Mouse (Mus musculus): ENCODE data around the gene Cdc42bpg.

- TF ChIP-seq CTCF (IDR thresholded peaks at IDR 0.05; ENCODE audit: low read depth, low read length) (no peak), EP300 (IDR thresholded peaks at IDR 0.05; ENCODE audit: insufficient read depth, low read depth, low read length) (no peak), POLR2A (IDR thresholded peaks at IDR 0.05; ENCODE audit: insufficient read depth, low read length) (no peak)
Observed at GRCm38 (mm10) chr19:6261379-6261778, 44.9 kb upstream of the Cdc42bpg start.

All from ES-Bruce4 (cell line).